Mouse (Mus musculus) neural tube, embryonic 15.5 days (tissue): ENCODE results near the gene Dmap1. TPM values are rescaled to one million over a fixed set of nuclear protein-coding genes. Genes with fewer than 3 reads are reported as not detected.

Source experiments
- ATAC-seq: fragments of 200-750 bp; cut with Nextera tagmentation; 2 replicates; pipeline ENCODE4 v1.8.0; 2017; ENCODE audit warnings: mild to moderate bottlenecking, moderate TSS enrichment, moderate library complexity; ENCODE audit not compliant: low FRiP score
- H3K27ac ChIP-seq: fragments of 300-500 bp; sonication (generic); replicated peaks from 2 replicates; pipeline ENCODE4 v1.5.1; 2015; ENCODE audit warnings: mild to moderate bottlenecking, inconsistent platforms
- H3K27me3 ChIP-seq: fragments of 300-500 bp; sonication (generic); replicated peaks from 2 replicates; pipeline ENCODE4 v1.6.1; 2015; ENCODE audit warnings: inconsistent platforms
- H3K36me3 ChIP-seq: fragments of 300-500 bp; sonication (generic); 2 replicates; pipeline ENCODE4 v1.6.1; 2015; ENCODE audit warnings: inconsistent platforms
- H3K4me1 ChIP-seq: fragments of 300-500 bp; sonication (generic); 2 replicates; pipeline ENCODE4 v1.6.1; 2015; ENCODE audit warnings: inconsistent platforms
- H3K4me2 ChIP-seq: fragments of 300-500 bp; sonication (generic); 2 replicates; pipeline ENCODE4 v1.6.1; 2015; ENCODE audit warnings: inconsistent platforms, mild to moderate bottlenecking, moderate library complexity
- H3K4me3 ChIP-seq: fragments of 300-500 bp; sonication (generic); replicated peaks from 2 replicates; pipeline ENCODE4 v1.5.1; 2015; ENCODE audit warnings: mild to moderate bottlenecking, inconsistent platforms
- H3K9ac ChIP-seq: fragments of 300-500 bp; sonication (generic); replicated peaks from 2 replicates; pipeline ENCODE4 v1.6.1; 2015; ENCODE audit warnings: mild to moderate bottlenecking, inconsistent platforms
- H3K9me3 ChIP-seq: fragments of 300-500 bp; sonication (generic); replicated peaks from 2 replicates; pipeline ENCODE4 v1.6.1; 2016; ENCODE audit warnings: inconsistent platforms
- WGBS: fragments of 180-500 bp; shearing (Covaris S2); methylation state at CpG from one replicate; pipeline ENCODE4 v1.1.7; 2015; ENCODE audit warnings: mixed read lengths; 5-methylcytosine and 5-hydroxymethylcytosine counted together
- polyA plus RNA-seq: library from polyadenylated mRNA; unstranded; fragments of >200 nt; fragmentation: Nextera tagmentation; extraction: Ambion mirVana; gene quantifications from 2 replicates; pipeline ENCODE4 v1.2.1, GENCODE M21; 2015

Gene Dmap1
- polyA plus RNA-seq = 70.7 and 73.1 TPM in 2 replicates

- WGBS = under 1% methylated on average over 33 of the region's 33 CpGs
- H3K4me3 ChIP-seq = peak within 1 kb of the TSS; percentile 94
- peak within 1 kb of the TSS; percentile 63 for H3K27ac ChIP-seq
- peaks cover 29% of the 10 kb centered on the region for H3K36me3 ChIP-seq
- H3K4me1 ChIP-seq = peaks cover 17% of the 10 kb centered on the region
- H3K9me3 ChIP-seq = no peaks in the 10 kb centered on the region
- H3K27me3 ChIP-seq = no peaks in the 10 kb centered on the region
- ATAC-seq = peak; percentile 90
- peak within 1 kb of the TSS; percentile 94 for H3K9ac ChIP-seq
- H3K4me2 ChIP-seq = peak within 1 kb of the TSS; percentile 94
Observed at GRCm38 (mm10) chr4:117681931-117682461, at the start of gene Dmap1. Gene Dmap1, minus strand, starts transcription at chr4:117682273.

GRCm38 (mm10) chr4:117724112-117724511, 42.0 kb upstream of the Dmap1 start, which contains the start of gene Gm12845:
Gene Gm12845, plus strand, starts transcription at chr4:117724412.
- no peaks in the 10 kb centered on the region for H3K36me3 ChIP-seq
- H3K4me2 ChIP-seq = no peak within 1 kb of the TSS
- no peaks in the 10 kb centered on the region for H3K4me1 ChIP-seq
- no peak within 1 kb of the TSS for H3K4me3 ChIP-seq
- H3K27me3 ChIP-seq = no peaks in the 10 kb centered on the region
- no peak within 1 kb of the TSS for H3K27ac ChIP-seq
- ATAC-seq = no peak
- no peak within 1 kb of the TSS for H3K9ac ChIP-seq
- H3K9me3 ChIP-seq = no peaks in the 10 kb centered on the region
- 90% methylated on average over 1 of the region's 1 CpGs for whole genome bisulfite sequencing

- Histone ChIP-seq H3K27me3 (no peaks in the 10 kb centered on the region), H3K9me3 (no peaks in the 10 kb centered on the region), H3K4me1 (no peaks in the 10 kb centered on the region), H3K9ac (no peak overlapping the region), H3K36me3 (no peaks in the 10 kb centered on the region), H3K27ac (no peak overlapping the region), H3K4me2 (no peak overlapping the region), H3K4me3 (no peak overlapping the region)
- WGBS = 83% methylated on average over 6 of the region's 6 CpGs
- ATAC-seq = no peak
Observed at GRCm38 (mm10) chr4:117713303-117714098, 31.4 kb upstream of the Dmap1 start.

GRCm38 (mm10) chr4:117712314-117712713, 30.2 kb upstream of the Dmap1 start:
- no peaks in the 10 kb centered on the region for H3K27me3 ChIP-seq
- H3K4me2 ChIP-seq = no peak overlapping the region
- H3K27ac ChIP-seq = no peak overlapping the region
- H3K4me3 ChIP-seq = no peak overlapping the region
- H3K9me3 ChIP-seq = no peaks in the 10 kb centered on the region
- WGBS = 87% methylated on average over 3 of the region's 3 CpGs
- no peaks in the 10 kb centered on the region for H3K4me1 ChIP-seq
- ATAC-seq = no peak
- H3K36me3 ChIP-seq = no peaks in the 10 kb centered on the region
- no peak overlapping the region for H3K9ac ChIP-seq

DNA sequence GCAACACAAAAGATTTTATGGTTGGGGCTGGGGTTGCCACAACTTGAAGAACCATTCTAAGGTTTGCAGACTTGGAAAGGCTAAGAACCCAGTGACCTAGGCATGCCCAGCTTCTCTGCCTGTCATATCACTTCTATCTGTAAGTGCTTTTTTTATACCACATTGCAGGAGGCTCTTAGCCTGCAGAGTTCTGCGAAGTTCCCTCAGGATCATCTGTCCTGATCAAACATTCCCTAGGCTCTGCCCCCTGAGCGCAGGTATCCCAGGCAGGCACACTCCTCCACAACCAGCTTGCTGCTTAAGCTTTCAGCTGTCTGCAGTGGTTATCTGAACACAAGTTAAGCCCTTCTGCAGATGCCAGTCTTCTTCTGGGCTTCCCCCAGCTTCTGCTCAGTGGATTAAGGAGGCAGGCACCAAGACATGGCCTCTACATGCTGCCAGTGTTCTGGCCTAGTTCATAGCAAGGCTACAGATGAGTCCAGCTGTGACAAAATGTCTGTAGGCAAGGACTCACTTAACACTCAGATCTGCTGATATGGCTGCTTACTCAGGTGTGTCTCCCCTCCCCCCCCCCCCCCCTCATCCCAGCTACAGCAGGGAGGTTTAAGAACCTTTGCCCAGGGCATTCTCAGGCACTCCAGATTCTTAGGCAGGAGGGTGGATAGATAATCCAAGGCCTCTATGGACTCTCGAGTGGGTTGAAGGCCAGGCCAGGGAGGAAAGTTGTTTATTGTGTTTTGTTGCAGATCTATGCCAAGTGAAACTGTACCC, 26.9 kb upstream of the Dmap1 start:
- WGBS = 77% methylated on average over 3 of the region's 3 CpGs

DNA sequence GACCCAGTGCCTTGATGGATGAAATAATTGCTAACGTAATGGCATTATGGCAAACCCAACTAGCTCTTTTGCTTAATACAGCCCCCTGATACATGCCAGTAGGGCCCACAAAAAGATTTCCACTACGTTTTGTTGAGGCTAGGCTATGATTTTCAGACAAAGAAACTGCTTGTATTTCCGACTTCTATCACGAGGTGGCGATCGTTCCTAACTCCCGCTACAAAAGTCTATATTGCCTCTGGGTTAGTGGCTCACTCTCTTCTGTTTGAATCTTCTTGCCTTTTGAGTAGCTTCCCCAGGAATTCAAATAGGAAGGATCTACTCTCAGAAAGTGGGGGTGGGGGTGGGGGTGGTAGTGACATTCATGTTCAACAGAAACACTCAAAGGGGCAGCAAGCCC, 23.3 kb upstream of the Dmap1 start:
- no peaks in the 10 kb centered on the region for H3K9me3 ChIP-seq
- no peak overlapping the region for H3K9ac ChIP-seq
- 5% methylated on average over 7 of the region's 7 CpGs for WGBS
- no peak overlapping the region for H3K27ac ChIP-seq
- H3K27me3 ChIP-seq = no peaks in the 10 kb centered on the region
- H3K36me3 ChIP-seq = no peaks in the 10 kb centered on the region
- no peak overlapping the region for H3K4me3 ChIP-seq
- no peak overlapping the region for H3K4me2 ChIP-seq
- ATAC-seq = no peak
- H3K4me1 ChIP-seq = no peaks in the 10 kb centered on the region

More for the DNA sequence above, 26.9 kb upstream of the Dmap1 start:
- no peak overlapping the region for H3K9ac ChIP-seq
- ATAC-seq = no peak
- no peaks in the 10 kb centered on the region for H3K36me3 ChIP-seq
- H3K4me3 ChIP-seq = no peak overlapping the region
- H3K9me3 ChIP-seq = no peaks in the 10 kb centered on the region
- H3K4me1 ChIP-seq = no peaks in the 10 kb centered on the region
- no peak overlapping the region for H3K4me2 ChIP-seq
- no peak overlapping the region for H3K27ac ChIP-seq
- no peaks in the 10 kb centered on the region for H3K27me3 ChIP-seq

DNA sequence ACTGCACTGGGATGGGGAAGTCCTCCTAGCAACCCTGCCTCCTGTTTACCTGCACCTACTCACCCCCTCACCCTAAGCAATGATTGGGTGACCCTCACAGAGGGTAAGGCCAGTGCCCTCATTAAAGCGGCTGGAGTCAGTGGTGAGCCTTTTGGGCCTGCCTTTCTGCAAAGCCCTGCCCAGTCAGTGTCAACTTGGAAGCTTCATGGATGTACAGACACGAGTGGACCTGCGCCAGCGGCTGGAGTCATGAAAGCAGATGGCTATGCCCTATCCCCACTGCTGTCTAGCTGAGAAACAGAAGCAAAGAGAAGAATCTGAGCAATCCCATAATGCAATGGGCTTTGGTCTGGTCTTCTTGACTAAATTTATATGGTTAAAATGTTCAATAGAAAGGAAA, 4.3 kb upstream of the Dmap1 start:
- no peak for ATAC-seq
- no peak overlapping the region for H3K9ac ChIP-seq
- no peaks in the 10 kb centered on the region for H3K9me3 ChIP-seq
- peaks cover 7% of the 10 kb centered on the region for H3K4me1 ChIP-seq
- H3K4me2 ChIP-seq = no peak overlapping the region
- no peak overlapping the region for H3K27ac ChIP-seq
- no peak overlapping the region for H3K4me3 ChIP-seq
- no peaks in the 10 kb centered on the region for H3K27me3 ChIP-seq
- WGBS = 88% methylated on average over 4 of the region's 4 CpGs
- no peaks in the 10 kb centered on the region for H3K36me3 ChIP-seq

DNA sequence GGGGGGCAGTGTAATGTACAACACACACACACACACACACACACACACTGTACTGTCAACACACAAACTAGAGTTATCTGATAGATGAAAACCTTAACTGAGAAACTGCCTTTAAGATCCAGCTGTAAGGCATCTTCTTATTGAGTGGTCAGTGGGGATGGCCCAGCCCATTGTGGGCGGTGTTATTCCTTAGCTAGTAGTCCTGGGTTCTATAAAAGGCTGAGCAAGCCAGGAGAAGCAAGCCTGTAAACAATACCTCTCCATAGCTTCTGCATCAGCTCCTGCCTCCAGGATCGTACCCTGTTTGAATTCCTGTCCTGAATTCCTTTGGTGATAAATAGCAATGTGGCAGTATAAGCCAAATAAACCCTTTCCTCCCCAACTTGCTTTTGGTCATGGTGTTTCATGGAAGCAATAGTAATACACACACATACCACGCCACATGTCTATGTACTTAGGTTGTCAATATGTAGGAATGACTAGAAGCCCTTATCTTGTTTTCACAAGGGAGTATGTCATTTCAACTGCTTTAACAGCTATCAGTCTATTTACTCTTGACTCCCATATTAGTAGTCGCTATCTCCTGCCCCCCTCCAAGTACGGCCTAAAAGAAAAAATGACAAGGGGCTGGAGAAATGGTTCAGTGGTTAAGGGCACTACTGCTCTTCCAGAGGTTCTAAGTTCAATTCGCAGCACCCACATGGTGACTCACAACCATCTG, 1.1 kb upstream of the Dmap1 start:
- peaks cover 17% of the 10 kb centered on the region for H3K4me1 ChIP-seq
- no peak for ATAC-seq
- peak overlapping the region; percentile 94; the same call in 1 of the 2 replicates for H3K4me2 ChIP-seq
- 81% methylated on average over 6 of the region's 6 CpGs for WGBS
- no peaks in the 10 kb centered on the region for H3K27me3 ChIP-seq
- no peak overlapping the region for H3K4me3 ChIP-seq
- H3K9me3 ChIP-seq = no peaks in the 10 kb centered on the region
- H3K9ac ChIP-seq = no peak overlapping the region
- H3K36me3 ChIP-seq = peaks cover 18% of the 10 kb centered on the region
- H3K27ac ChIP-seq = no peak overlapping the region

- peaks cover 25% of the 10 kb centered on the region for H3K36me3 ChIP-seq
- H3K9ac ChIP-seq = 0 out of 2 replicates have a peak overlapping the region, but pooled peaks have one; percentile 20
- H3K4me1 ChIP-seq = peaks cover 17% of the 10 kb centered on the region
- H3K9me3 ChIP-seq = no peaks in the 10 kb centered on the region
- no peaks in the 10 kb centered on the region for H3K27me3 ChIP-seq
- H3K4me2 ChIP-seq = peak overlapping the region; percentile 94
- ATAC-seq = peak; percentile 32; the same call in 1 of the 2 replicates
- peak overlapping the region; percentile 63; the same call in 1 of the 2 replicates for H3K27ac ChIP-seq
- H3K4me3 ChIP-seq = peak overlapping the region; percentile 94
Observed at GRCm38 (mm10) chr4:117682463-117682862, 390 bp upstream of the Dmap1 start.

DNA sequence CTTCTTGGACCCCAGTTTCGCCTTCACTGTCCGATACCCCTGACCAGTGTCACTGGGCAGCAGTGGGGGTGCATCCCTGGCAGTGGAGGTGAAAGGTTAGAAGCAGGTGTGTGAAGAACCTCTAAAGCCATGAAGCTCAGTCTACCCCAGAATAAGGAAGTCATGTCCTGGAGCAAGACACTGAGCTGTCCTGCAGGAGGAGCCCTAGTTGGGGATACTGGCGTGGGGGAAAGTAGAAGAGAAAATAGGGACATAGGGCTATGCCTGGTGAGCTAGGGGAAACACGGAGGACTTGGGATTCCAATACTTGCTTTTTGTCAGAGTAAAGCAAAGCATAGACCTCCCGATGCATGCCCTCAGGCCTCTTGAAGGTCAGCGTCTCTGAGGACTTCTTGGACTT, 1.1 kb downstream of the Dmap1 start:
- no peak for ATAC-seq
- peaks cover 19% of the 10 kb centered on the region for H3K4me1 ChIP-seq
- H3K9ac ChIP-seq = no peak overlapping the region; the same call in 1 of the 2 replicates
- peaks cover 37% of the 10 kb centered on the region for H3K36me3 ChIP-seq
- H3K4me2 ChIP-seq = peak overlapping the region; percentile 94
- H3K4me3 ChIP-seq = peak overlapping the region; percentile 94
- no peaks in the 10 kb centered on the region for H3K9me3 ChIP-seq
- WGBS = 83% methylated on average over 6 of the region's 6 CpGs
- no peaks in the 10 kb centered on the region for H3K27me3 ChIP-seq
- H3K27ac ChIP-seq = no peak overlapping the region

DNA sequence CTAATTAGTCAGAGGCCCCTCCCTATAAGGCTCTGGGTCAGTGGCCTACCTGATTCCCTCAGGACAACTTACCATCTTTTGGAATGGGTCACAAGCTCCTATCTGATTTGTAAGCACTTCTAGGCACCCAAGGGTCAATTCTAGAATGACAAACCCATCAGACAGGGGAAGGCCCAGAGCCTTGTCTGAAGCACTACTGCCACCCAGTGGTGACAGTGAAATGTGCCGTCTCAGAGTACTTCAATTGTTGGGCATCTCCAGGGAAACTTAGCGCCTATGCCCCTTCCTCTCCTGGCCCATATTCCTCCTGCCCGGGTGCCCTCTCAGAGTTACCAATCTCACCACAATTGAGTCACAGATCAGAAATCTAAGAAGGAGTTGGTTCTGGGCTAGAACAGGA, 5.2 kb downstream of the Dmap1 start:
- H3K4me3 ChIP-seq = no peak overlapping the region
- no peak overlapping the region for H3K9ac ChIP-seq
- peaks cover 18% of the 10 kb centered on the region for H3K4me1 ChIP-seq
- peaks cover 68% of the 10 kb centered on the region for H3K36me3 ChIP-seq
- 12% methylated on average over 3 of the region's 3 CpGs for WGBS
- no peak overlapping the region for H3K27ac ChIP-seq
- no peaks in the 10 kb centered on the region for H3K27me3 ChIP-seq
- ATAC-seq = peak; percentile 45; the same call in 1 of the 2 replicates
- no peak overlapping the region for H3K4me2 ChIP-seq
- no peaks in the 10 kb centered on the region for H3K9me3 ChIP-seq
